Comparison of ENCODE assay signal across 8 mouse cellular contexts in the genomic region with DNA sequence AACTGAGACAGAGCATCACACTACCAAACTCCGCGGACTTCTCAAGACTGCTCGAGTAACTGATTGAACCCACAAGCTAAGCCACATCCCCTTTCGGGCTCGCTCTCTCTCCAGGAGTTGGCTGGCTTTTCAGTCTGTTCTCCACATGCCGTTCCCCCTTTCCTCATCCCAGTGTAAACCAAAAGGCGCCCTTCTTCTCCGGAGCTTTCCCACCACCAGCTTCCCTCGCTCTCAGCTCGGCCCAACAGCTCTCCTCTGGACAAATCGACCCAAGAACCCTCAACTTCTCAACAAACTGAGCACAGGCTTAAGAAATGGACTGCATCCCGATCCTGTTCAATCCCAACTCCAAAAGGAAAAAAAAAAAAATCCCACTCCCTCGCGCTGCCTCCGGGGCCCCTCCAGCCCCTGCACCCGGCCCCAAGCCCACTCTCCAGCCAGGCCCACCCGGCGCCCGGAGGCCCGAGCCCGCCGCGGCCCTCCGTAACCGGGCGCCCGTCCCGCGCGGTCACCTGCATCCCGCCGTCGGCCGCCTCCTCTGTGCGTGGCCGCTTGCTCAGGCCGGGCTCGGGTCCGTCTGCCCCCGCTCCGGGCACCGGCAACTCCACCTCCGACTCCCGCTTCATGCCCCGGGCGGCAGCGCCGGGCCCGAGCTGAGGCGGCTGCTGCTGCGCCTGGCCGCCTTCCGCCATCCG. TPM values are rescaled to one million over a fixed set of nuclear protein-coding genes. Genes with fewer than 3 reads are reported as not detected.
A peak's percentile ranks its signal among the peaks of the same experiment; 100 is the strongest.
DNase-seq lines count a peak whose midpoint lies in the region; ATAC-seq and TF ChIP-seq lines count a peak whose summit lies in the region.

No protein-coding gene starts in this region.

- H3K36me3 ChIP-seq in forebrain, embryonic 12.5 days (replicated peaks) = peaks cover 9% of the 10 kb centered on the region; the same call in 1 of the 2 replicates

- H3K4me1 ChIP-seq in forebrain, embryonic 12.5 days = peaks cover 34% of the 10 kb centered on the region

- peak overlapping the region; percentile 92 for H3K4me3 ChIP-seq in forebrain, embryonic 12.5 days (replicated peaks)

- no peak for TF ChIP-seq CTCF in brain, embryonic 14.5 days (IDR thresholded peaks at IDR 0.05; ENCODE audit: borderline replicate concordance, extremely low read depth, insufficient read depth, insufficient read length)

- under 1% methylated on average over 51 of the region's 54 CpGs for WGBS in forebrain, embryonic 12.5 days

- peak overlapping the region; percentile 76 for H3K4me2 ChIP-seq in forebrain, embryonic 12.5 days

- intact Hi-C loops in heart, postnatal 10 days (cut with DNase I) = loop anchor here (2.0 kb wide), 2 partner anchors 31 to 69 kb away; no protein-coding TSS in a partner anchor

- H3K27me3 ChIP-seq in forebrain, embryonic 12.5 days = no peaks in the 10 kb centered on the region

- peak overlapping the region; percentile 99 for H3K27ac ChIP-seq in forebrain, embryonic 12.5 days

- no peak for TF ChIP-seq POLR2A in brain, embryonic 14.5 days (IDR thresholded peaks at IDR 0.05; ENCODE audit: borderline replicate concordance, extremely low read depth, insufficient read depth, insufficient read length, poor library complexity, severe bottlenecking)

- DNase-seq in MN1 (ENCODE audit: low spot score) = peak; percentile 70
- peak; percentile 77 for DNase-seq in brain, embryonic 14.5 days (ENCODE audit: low read depth)
- DNase-seq in heart, postnatal 10 days = peak; percentile 57 to 68
- DNase-seq in kidney, postnatal 4 days = peak; percentile 56 to 70
- DNase-seq in lung, postnatal 10 days = peak; percentile 72
- DNase-seq in right cerebral cortex, postnatal 4 days = peak; percentile 19

- H3K9ac ChIP-seq in forebrain, embryonic 12.5 days = peak overlapping the region; percentile 96

- no peak for ATAC-seq in forebrain, embryonic 12.5 days (ENCODE audit: low FRiP score)
- ATAC-seq in megakaryocyte-erythroid progenitor cell, adult 5-6 weeks (replicated peaks; ENCODE audit: low FRiP score, low TSS enrichment, poor library complexity, severe bottlenecking) = no peak

- H3K9me3 ChIP-seq in forebrain, embryonic 12.5 days = no peaks in the 10 kb centered on the region

RNA-seq across cellular contexts. Expression of gene Rbfox2, which starts 0.8 kb away (rescaled TPM):
- 315 and 367 TPM in 2 replicates for polyA plus RNA-seq in brain, embryonic 14.5 days (2012; rRNA removed)
- polyA plus RNA-seq in forebrain, embryonic 12.5 days (2016; fragmentation: Nextera tagmentation; extraction: Ambion mirVana) = 119 and 123 TPM in 2 replicates
- total RNA-seq in heart, postnatal 10 days (2021) = 100 to 1,000 TPM; 134 to 153 TPM
- total RNA-seq in megakaryocyte-erythroid progenitor cell, adult 5-6 weeks (2014; fragmentation: Nextera tagmentation) = 0.37 and 1.8 TPM in 2 replicates
- 0.28 and 1.4 TPM in 2 replicates for total RNA-seq in megakaryocyte-erythroid progenitor cell, adult 5-6 weeks (2017)

Comparison
In these comparisons a context has a peak if more than half of its experiments do, and no peak if none do; other contexts are left out.
1. DNase-seq: peak in every context shown above with its lines; median percentile 77 in brain, embryonic 14.5 days; 72 in lung, postnatal 10 days; 70 in MN1; 63 in kidney, postnatal 4 days; 62 in heart, postnatal 10 days; 19 in right cerebral cortex, postnatal 4 days.
2. RNA of gene Rbfox2, which starts 0.8 kb away (total RNA-seq): 134 to 153 TPM in heart, postnatal 10 days; 0.28 to 1.8 TPM in megakaryocyte-erythroid progenitor cell, adult 5-6 weeks; every median in the first group is over 10 times any median in the second.